Mouse (Mus musculus) gastrocnemius, adult 2 months (tissue): Measurements from ENCODE around the gene Larp4b. TPM values are rescaled to one million over a fixed set of nuclear protein-coding genes. Genes with fewer than 3 reads are reported as not detected.
A peak's percentile ranks its signal among the peaks of the same experiment; 100 is the strongest.

ENCODE experiments used
- DNase-seq: peaks from one replicate; pipeline ENCODE4 v3.0.0; 2022
- H3K27ac ChIP-seq: fragments of 200-600 bp; 2 replicates; pipeline ENCODE4 v1.8.1; 2022; ENCODE audit warnings: mild to moderate bottlenecking
- H3K4me3 ChIP-seq: fragments of 200-600 bp; 2 replicates; pipeline ENCODE4 v1.8.1; 2022; ENCODE audit warnings: mild to moderate bottlenecking, moderate library complexity
- CTCF ChIP-seq: fragments of 200-600 bp; IDR thresholded peaks from 2 replicates; pipeline ENCODE4 v1.8.1; 2022; ENCODE audit warnings: antibody characterized with exemption, mild to moderate bottlenecking, moderate library complexity
- intact Hi-C: fragments of 180-260 bp; cut with DNase I; formaldehyde crosslinking; loops from one replicate; pipeline ENCODE4 v1.15.1; 2025
- total RNA-seq, 2 experiments: library from RNA; stranded (reverse); gene quantifications; 2 replicates each; pipeline ENCODE4 v1.2.3; 2021

The Larp4b gene
- total RNA-seq, 2 experiments from 2014 or later: 67.7 to 78.6 TPM

- peak; percentile 64 for DNase-seq
- H3K4me3 ChIP-seq: no peak overlapping the region
- TF ChIP-seq CTCF: no peak
- intact Hi-C loops: loop anchor here (10.0 kb wide), 1 partner anchor 175 kb away; the partner anchor contains the start of gene Gtpbp4
- H3K27ac ChIP-seq: peak overlapping the region; percentile 51
Observed at GRCm38 (mm10) chr13:9169616-9170015, 75.9 kb downstream of the Larp4b start.

- TF ChIP-seq CTCF: no peak
- H3K4me3 ChIP-seq: no peak overlapping the region
- intact Hi-C loops: no loop called here
- no peak for DNase-seq
- H3K27ac ChIP-seq: no peak overlapping the region
Observed at GRCm38 (mm10) chr13:9170726-9171125, 77.0 kb downstream of the Larp4b start.

GRCm38 (mm10) chr13:9173414-9173813, 79.7 kb downstream of the Larp4b start:
- intact Hi-C loops: no loop called here
- TF ChIP-seq CTCF: no peak
- no peak overlapping the region for H3K27ac ChIP-seq
- no peak for DNase-seq
- H3K4me3 ChIP-seq: no peak overlapping the region

- H3K4me3 ChIP-seq: no peak overlapping the region
Observed at GRCm38 (mm10) chr13:9175171-9175570, 81.5 kb downstream of the Larp4b start.

GRCm38 (mm10) chr13:9178270-9178669, 84.6 kb downstream of the Larp4b start:
- TF ChIP-seq CTCF: no peak
- DNase-seq: no peak
- Histone ChIP-seq H3K27ac (no peak overlapping the region), H3K4me3 (no peak overlapping the region)
- intact Hi-C loops: no loop called here

More at GRCm38 (mm10) chr13:9175171-9175570, 81.5 kb downstream of the Larp4b start:
- intact Hi-C loops: no loop called here
- TF ChIP-seq CTCF: no peak
- no peak for DNase-seq
- H3K27ac ChIP-seq: no peak overlapping the region

- TF ChIP-seq CTCF: no peak
- Histone ChIP-seq H3K4me3 (no peak overlapping the region), H3K27ac (no peak overlapping the region)
- DNase-seq: no peak
- intact Hi-C loops: no loop called here
Observed at GRCm38 (mm10) chr13:9178718-9179117, 85.0 kb downstream of the Larp4b start.

- DNase-seq: no peak
- no peak for TF ChIP-seq CTCF
- intact Hi-C loops: loop anchor here (10.0 kb wide), 2 partner anchors 95 to 415 kb away; partner anchors contain the start of gene Dip2c
- Histone ChIP-seq H3K4me3 (peak overlapping the region; percentile 37), H3K27ac (peak overlapping the region; percentile 20; the same call in 1 of the 2 replicates)
Observed at GRCm38 (mm10) chr13:9180221-9180620, 86.5 kb downstream of the Larp4b start.

GRCm38 (mm10) chr13:9181106-9181505, 87.4 kb downstream of the Larp4b start:
- DNase-seq: no peak
- intact Hi-C loops: loop anchor here (10.0 kb wide), 2 partner anchors 94 to 414 kb away; partner anchors contain the start of gene Dip2c
- H3K27ac ChIP-seq: no peak overlapping the region
- no peak for TF ChIP-seq CTCF
- no peak overlapping the region for H3K4me3 ChIP-seq

GRCm38 (mm10) chr13:9181666-9182264, 88.1 kb downstream of the Larp4b start:
- DNase-seq: peak; percentile 83
- no peak overlapping the region for H3K4me3 ChIP-seq
- peak; percentile 94 for TF ChIP-seq CTCF
- H3K27ac ChIP-seq: no peak overlapping the region
- intact Hi-C loops: loop anchor here (1.0 to 10.0 kb wide), 4 partner anchors 93 to 455 kb away; partner anchors contain the start of gene Dip2c

- no peak for TF ChIP-seq CTCF
- no peak overlapping the region for H3K4me3 ChIP-seq
- no peak for DNase-seq
Observed at GRCm38 (mm10) chr13:9184281-9184680, 90.6 kb downstream of the Larp4b start.

GRCm38 (mm10) chr13:9184716-9185115, 91.0 kb downstream of the Larp4b start:
- H3K4me3 ChIP-seq: no peak overlapping the region
- no peak for TF ChIP-seq CTCF
- intact Hi-C loops: loop anchor here (10.0 kb wide), 2 partner anchors 90 to 410 kb away; partner anchors contain the start of gene Dip2c

More at GRCm38 (mm10) chr13:9184281-9184680, 90.6 kb downstream of the Larp4b start:
- no peak overlapping the region for H3K27ac ChIP-seq
- intact Hi-C loops: loop anchor here (10.0 kb wide), 2 partner anchors 91 to 411 kb away; partner anchors contain the start of gene Dip2c

GRCm38 (mm10) chr13:9187156-9187555, 93.5 kb downstream of the Larp4b start:
- Histone ChIP-seq H3K4me3 (no peak overlapping the region), H3K27ac (no peak overlapping the region)
- intact Hi-C loops: loop anchor here (10.0 kb wide), 2 partner anchors 88 to 408 kb away; partner anchors contain the start of gene Dip2c
- DNase-seq: no peak
- no peak for TF ChIP-seq CTCF

More at GRCm38 (mm10) chr13:9184716-9185115, 91.0 kb downstream of the Larp4b start:
- DNase-seq: no peak
- H3K27ac ChIP-seq: no peak overlapping the region
